Mouse (Mus musculus): ENCODE data around the gene Ccr6. TPM values are rescaled to one million over a fixed set of nuclear protein-coding genes. Genes with fewer than 3 reads are reported as not detected.
"Not testable (repeated sequence)": the region's sequence is repeated elsewhere in the genome, so short reads cannot be mapped to it uniquely, and the experiment has no call there.

Gene Ccr6
- total RNA-seq, 1 experiment, result 0.18 TPM

DNA sequence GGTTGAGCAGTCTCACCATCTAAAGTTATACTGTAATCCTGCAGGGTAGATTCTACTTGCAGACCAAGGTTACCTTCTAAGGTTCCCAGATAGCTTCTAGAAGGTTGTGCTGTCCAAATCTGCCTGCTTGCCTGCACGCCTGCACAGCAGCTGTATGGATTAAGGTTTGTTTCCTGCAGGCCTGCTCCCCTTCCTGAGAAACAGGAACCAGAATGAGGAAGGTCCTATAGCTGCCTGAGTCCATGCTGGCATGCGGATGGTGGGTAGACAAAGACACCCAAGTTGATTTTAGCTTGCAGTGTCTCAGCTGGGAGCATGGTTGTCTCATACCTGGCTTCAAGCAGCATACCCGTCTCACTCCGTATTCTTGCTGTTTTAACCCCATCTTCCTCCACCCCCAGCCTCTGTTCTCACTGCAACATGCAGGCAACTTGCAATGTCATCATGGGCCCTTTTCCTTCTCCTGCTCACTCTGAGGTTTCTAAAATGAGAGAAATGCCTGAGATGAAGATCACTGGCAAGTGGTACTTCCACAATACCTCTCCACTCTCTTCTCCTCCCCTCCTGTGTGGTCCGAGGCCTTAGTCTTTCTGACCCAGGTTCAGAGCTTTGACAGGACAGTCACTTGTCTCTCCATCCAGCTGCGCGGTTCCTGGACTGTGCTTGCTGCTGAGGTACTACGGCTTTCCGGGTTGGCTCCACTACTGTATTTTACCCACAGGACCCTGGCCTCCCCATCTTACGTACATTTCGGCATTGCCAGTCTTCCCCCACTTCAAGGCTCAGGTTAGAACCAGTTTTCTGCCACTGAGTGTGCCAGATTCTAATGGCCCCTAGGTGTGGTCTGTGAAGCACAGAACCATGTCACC lies 36.5 kb upstream of the Ccr6 start:
- in situ Hi-C loops (cut with MboI; ENCODE audit: low sequenced_read_pairs in 2 of 2, unreplicated experiment in 2 of 2), result no loop called here
- Histone ChIP-seq H3K9me3 (ENCODE audit: control insufficient read depth, insufficient read depth, low read depth, low read length) (no peaks in the 10 kb centered on the region), H3K4me1 (ENCODE audit: control insufficient read depth in 2 of 2, insufficient read depth in 2 of 2, low read length in 2 of 2, poor library complexity in 1 of 2) (no peaks in the 10 kb centered on the region), H3K9ac (ENCODE audit: insufficient read depth, low read depth, low read length, poor library complexity, severe bottlenecking) (no peak overlapping the region), H3K4me3 (ENCODE audit: insufficient read depth in 1 of 2, low read depth in 1 of 2, low read length in 2 of 2, poor library complexity in 1 of 2, severe bottlenecking in 1 of 2) (no peak overlapping the region), H3K27ac (ENCODE audit: insufficient read depth, low read depth, low read length, poor library complexity, severe bottlenecking) (no peak overlapping the region), H3K36me3 (ENCODE audit: control insufficient read depth, insufficient read depth, low read length, poor library complexity, severe bottlenecking) (peaks cover 12% of the 10 kb centered on the region)
- no peak for TF ChIP-seq ZNF384 (IDR thresholded peaks at IDR 0.05; ENCODE audit: low read depth, low read length)
- no peak for TF ChIP-seq ZC3H11A (IDR thresholded peaks at IDR 0.05; ENCODE audit: borderline replicate concordance, low read depth, low read length)
- no peak for DNase-seq (ENCODE audit: low read depth, low spot score)

DNA sequence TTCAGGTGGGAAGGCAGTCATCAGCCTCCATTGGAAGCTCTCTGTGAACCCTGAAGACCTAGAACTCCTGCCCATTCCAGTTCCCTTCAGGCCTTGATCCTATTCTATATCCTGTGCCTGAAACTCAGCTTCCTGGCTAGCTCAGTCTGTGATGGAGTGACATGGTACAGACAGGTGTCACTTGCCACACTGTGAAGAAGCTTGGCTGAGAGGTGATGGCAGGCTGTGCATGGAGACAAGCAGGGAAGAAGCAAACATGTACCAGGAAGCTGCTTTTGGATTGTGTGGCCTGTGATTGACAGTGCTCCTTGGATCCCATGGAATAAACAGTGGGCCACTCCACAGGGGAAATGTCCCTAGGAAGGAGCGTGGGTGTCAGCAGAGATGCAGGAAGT lies 35.9 kb upstream of the Ccr6 start:
- H3K9ac ChIP-seq (ENCODE audit: insufficient read depth, low read depth, low read length, poor library complexity, severe bottlenecking), result no peak overlapping the region
- H3K36me3 ChIP-seq (ENCODE audit: control insufficient read depth, insufficient read depth, low read length, poor library complexity, severe bottlenecking), result peaks cover 7% of the 10 kb centered on the region; the same call in 1 of the 2 replicates
- no peak overlapping the region for H3K4me3 ChIP-seq (ENCODE audit: insufficient read depth in 1 of 2, low read depth in 1 of 2, low read length in 2 of 2, poor library complexity in 1 of 2, severe bottlenecking in 1 of 2)
- in situ Hi-C loops (cut with MboI; ENCODE audit: low sequenced_read_pairs in 2 of 2, unreplicated experiment in 2 of 2), result no loop called here
- no peaks in the 10 kb centered on the region for H3K4me1 ChIP-seq (ENCODE audit: control insufficient read depth in 2 of 2, insufficient read depth in 2 of 2, low read length in 2 of 2, poor library complexity in 1 of 2)
- no peak overlapping the region for H3K27ac ChIP-seq (ENCODE audit: insufficient read depth, low read depth, low read length, poor library complexity, severe bottlenecking)
- H3K9me3 ChIP-seq (ENCODE audit: control insufficient read depth, insufficient read depth, low read depth, low read length), result no peaks in the 10 kb centered on the region
- TF ChIP-seq MAFK (IDR thresholded peaks at IDR 0.05; ENCODE audit: insufficient read depth, low read depth, low read length), result no peak
- no peak for TF ChIP-seq ZNF384 (IDR thresholded peaks at IDR 0.05; ENCODE audit: low read depth, low read length)
- TF ChIP-seq HCFC1 (IDR thresholded peaks at IDR 0.05; ENCODE audit: borderline replicate concordance, insufficient read depth, low read length), result no peak
- no peak for TF ChIP-seq CHD2 (IDR thresholded peaks at IDR 0.05; ENCODE audit: low read depth, low read length)
- TF ChIP-seq ZC3H11A (IDR thresholded peaks at IDR 0.05; ENCODE audit: borderline replicate concordance, low read depth, low read length), result no peak
- DNase-seq (ENCODE audit: low read depth, low spot score), result no peak

DNA sequence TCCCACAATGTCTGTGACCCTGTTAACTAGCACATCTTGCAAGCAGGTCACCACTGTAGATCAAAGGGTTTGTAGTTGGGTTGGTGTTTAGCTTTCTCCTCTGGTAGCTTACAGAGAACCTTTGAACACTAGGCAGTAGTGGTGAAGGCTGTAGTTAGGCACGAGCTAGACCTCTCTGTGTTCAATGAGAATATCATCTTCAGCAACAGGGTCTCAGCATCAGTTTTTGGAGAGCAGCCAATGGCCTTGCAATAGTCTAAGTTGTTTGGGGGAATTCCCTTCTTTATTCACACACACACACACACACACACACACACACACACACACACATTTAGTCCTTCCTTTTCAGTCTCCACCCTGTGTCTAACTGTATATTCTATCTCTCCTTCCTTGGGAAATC lies 32.4 kb upstream of the Ccr6 start:
- no peaks in the 10 kb centered on the region for H3K9me3 ChIP-seq (ENCODE audit: control insufficient read depth, insufficient read depth, low read depth, low read length)

DNA sequence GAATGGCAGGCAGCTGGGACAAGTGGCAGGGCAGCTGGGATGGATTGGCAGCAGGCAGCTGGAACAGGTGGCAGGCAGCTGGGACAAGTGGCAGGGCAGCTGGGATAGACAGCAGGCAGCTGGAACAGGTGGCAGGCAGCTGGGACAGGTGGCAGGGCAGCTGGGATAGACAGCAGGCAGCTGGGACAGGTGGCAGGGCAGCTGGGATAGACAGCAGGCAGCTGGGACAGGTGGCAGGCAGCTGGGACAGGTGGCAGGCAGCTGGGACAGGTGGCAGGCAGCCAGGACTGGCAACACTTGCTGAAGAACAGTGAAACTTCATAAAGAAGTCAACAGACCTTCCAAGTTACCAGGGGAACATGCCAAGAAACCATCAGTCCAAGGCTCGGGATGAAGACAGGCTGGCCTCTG lies 30.6 kb upstream of the Ccr6 start:
- H3K9ac ChIP-seq (ENCODE audit: insufficient read depth, low read depth, low read length, poor library complexity, severe bottlenecking); in situ Hi-C loops (cut with MboI; ENCODE audit: low sequenced_read_pairs in 2 of 2, unreplicated experiment in 2 of 2); H3K36me3 ChIP-seq (ENCODE audit: control insufficient read depth, insufficient read depth, low read length, poor library complexity, severe bottlenecking); H3K4me1 ChIP-seq (ENCODE audit: control insufficient read depth in 2 of 2, insufficient read depth in 2 of 2, low read length in 2 of 2, poor library complexity in 1 of 2); H3K27ac ChIP-seq (ENCODE audit: insufficient read depth, low read depth, low read length, poor library complexity, severe bottlenecking); DNase-seq (ENCODE audit: low read depth, low spot score); H3K4me3 ChIP-seq (ENCODE audit: insufficient read depth in 1 of 2, low read depth in 1 of 2, low read length in 2 of 2, poor library complexity in 1 of 2, severe bottlenecking in 1 of 2); H3K9me3 ChIP-seq (ENCODE audit: control insufficient read depth, insufficient read depth, low read depth, low read length): not testable (repeated sequence)

More for the DNA sequence above, 32.4 kb upstream of the Ccr6 start:
- in situ Hi-C loops (cut with MboI; ENCODE audit: low sequenced_read_pairs in 2 of 2, unreplicated experiment in 2 of 2), result no loop called here
- TF ChIP-seq CHD2 (IDR thresholded peaks at IDR 0.05; ENCODE audit: low read depth, low read length) (no peak), MAFK (IDR thresholded peaks at IDR 0.05; ENCODE audit: insufficient read depth, low read depth, low read length) (no peak), HCFC1 (IDR thresholded peaks at IDR 0.05; ENCODE audit: borderline replicate concordance, insufficient read depth, low read length) (no peak), ZNF384 (IDR thresholded peaks at IDR 0.05; ENCODE audit: low read depth, low read length) (no peak), ZC3H11A (IDR thresholded peaks at IDR 0.05; ENCODE audit: borderline replicate concordance, low read depth, low read length) (no peak)
- Histone ChIP-seq H3K4me1 (ENCODE audit: control insufficient read depth in 2 of 2, insufficient read depth in 2 of 2, low read length in 2 of 2, poor library complexity in 1 of 2) (no peaks in the 10 kb centered on the region), H3K9ac (ENCODE audit: insufficient read depth, low read depth, low read length, poor library complexity, severe bottlenecking) (no peak overlapping the region), H3K27ac (ENCODE audit: insufficient read depth, low read depth, low read length, poor library complexity, severe bottlenecking) (no peak overlapping the region), H3K4me3 (ENCODE audit: insufficient read depth in 1 of 2, low read depth in 1 of 2, low read length in 2 of 2, poor library complexity in 1 of 2, severe bottlenecking in 1 of 2) (no peak overlapping the region), H3K36me3 (ENCODE audit: control insufficient read depth, insufficient read depth, low read length, poor library complexity, severe bottlenecking) (no peaks in the 10 kb centered on the region)
- DNase-seq (ENCODE audit: low read depth, low spot score), result no peak

DNA sequence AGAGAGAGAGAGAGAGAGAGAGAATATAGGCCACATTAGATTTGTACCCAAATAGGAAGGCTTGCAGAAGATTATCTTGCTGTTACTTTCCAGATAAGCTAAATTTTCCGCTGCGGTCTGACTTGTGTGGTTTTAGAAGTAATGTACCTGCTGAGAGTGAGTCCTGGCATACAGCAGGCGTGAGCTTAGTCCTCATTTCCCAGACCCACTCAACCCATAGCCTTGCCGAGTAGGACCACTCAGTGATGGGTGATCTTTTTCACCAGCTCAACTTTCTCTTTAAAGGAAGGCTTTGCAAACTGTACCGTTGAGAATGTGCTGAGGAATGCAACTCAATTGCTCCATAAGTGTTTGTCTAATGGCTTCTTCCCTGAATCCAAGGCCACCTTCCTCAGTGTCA lies 29.2 kb upstream of the Ccr6 start:
- Histone ChIP-seq H3K4me1 (ENCODE audit: control insufficient read depth in 2 of 2, insufficient read depth in 2 of 2, low read length in 2 of 2, poor library complexity in 1 of 2) (no peaks in the 10 kb centered on the region), H3K9ac (ENCODE audit: insufficient read depth, low read depth, low read length, poor library complexity, severe bottlenecking) (no peak overlapping the region), H3K36me3 (ENCODE audit: control insufficient read depth, insufficient read depth, low read length, poor library complexity, severe bottlenecking) (no peaks in the 10 kb centered on the region), H3K4me3 (ENCODE audit: insufficient read depth in 1 of 2, low read depth in 1 of 2, low read length in 2 of 2, poor library complexity in 1 of 2, severe bottlenecking in 1 of 2) (no peak overlapping the region), H3K9me3 (ENCODE audit: control insufficient read depth, insufficient read depth, low read depth, low read length) (no peaks in the 10 kb centered on the region), H3K27ac (ENCODE audit: insufficient read depth, low read depth, low read length, poor library complexity, severe bottlenecking) (no peak overlapping the region)
- TF ChIP-seq MAFK (IDR thresholded peaks at IDR 0.05; ENCODE audit: insufficient read depth, low read depth, low read length), result no peak
- in situ Hi-C loops (cut with MboI; ENCODE audit: low sequenced_read_pairs in 2 of 2, unreplicated experiment in 2 of 2), result no loop called here
- DNase-seq (ENCODE audit: low read depth, low spot score), result no peak
